Mouse (Mus musculus) kidney, adult 2 months (tissue): ENCODE data around the gene Gm10203.

Experiments used
- CTCF ChIP-seq: fragments of 200-500 bp; conservative IDR thresholded peaks from 2 replicates; pipeline ENCODE4 v1.5.1; 2011; ENCODE audit warnings: low read depth, mild to moderate bottlenecking, control low read depth, low read length, moderate library complexity, mixed read lengths; ENCODE audit not compliant: insufficient read depth, insufficient read length
- POLR2A ChIP-seq: fragments of 200-500 bp; IDR thresholded peaks from one replicate; pipeline ENCODE4 v1.6.1; 2011; ENCODE audit warnings: low read depth, low read length, control low read depth

DNA sequence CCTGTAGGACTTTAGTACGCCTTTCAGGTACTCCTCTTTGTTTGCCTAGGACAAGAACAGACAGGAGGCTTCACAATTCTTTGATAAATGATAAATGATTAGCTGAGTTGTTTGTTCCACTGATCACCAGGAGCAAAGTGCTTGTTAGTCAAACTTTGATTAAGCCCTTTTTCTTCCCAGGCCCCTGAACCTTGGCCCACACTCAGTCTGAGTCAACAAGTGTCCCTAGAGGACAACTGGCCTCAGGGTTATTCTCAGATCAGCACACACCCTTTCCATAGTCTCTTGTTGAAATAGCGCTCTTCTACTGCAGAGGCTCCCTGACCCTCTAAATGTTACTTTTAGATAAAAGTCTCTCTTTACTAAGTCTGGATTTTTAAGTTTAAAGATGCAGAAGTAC is 11.0 kb upstream of the Gm10203 start:
- TF ChIP-seq CTCF (0 out of 2 replicates have a peak, but pooled peaks have one; percentile 11), POLR2A (no peak)
